Mouse (Mus musculus) limb, embryonic 13.5 days (tissue): ENCODE measurements around the gene Pdpk1. TPM values are rescaled to one million over a fixed set of nuclear protein-coding genes. Genes with fewer than 3 reads are reported as not detected.
"Not testable (repeated sequence)": the region's sequence is repeated elsewhere in the genome, so short reads cannot be mapped to it uniquely, and the experiment has no call there.

Experiments
- ATAC-seq: fragments of 200-750 bp; cut with Nextera tagmentation; 2 replicates; pipeline ENCODE4 v1.8.0; 2017; ENCODE audit warnings: low read depth, moderate number of reproducible peaks, moderate TSS enrichment; ENCODE audit not compliant: low FRiP score
- H3K27ac ChIP-seq: fragments of 300-500 bp; sonication (generic); 2 replicates; pipeline ENCODE4 v1.5.1; 2015; ENCODE audit warnings: inconsistent platforms, mild to moderate bottlenecking, moderate library complexity
- H3K27me3 ChIP-seq: fragments of 300-500 bp; sonication (generic); 2 replicates; pipeline ENCODE4 v1.6.1; 2015; ENCODE audit warnings: mild to moderate bottlenecking, inconsistent platforms
- H3K36me3 ChIP-seq: fragments of 300-500 bp; sonication (generic); 2 replicates; pipeline ENCODE4 v1.6.1; 2015; ENCODE audit warnings: inconsistent platforms, mild to moderate bottlenecking, moderate library complexity
- H3K4me1 ChIP-seq: fragments of 300-500 bp; sonication (generic); 2 replicates; pipeline ENCODE4 v1.6.1; 2015; ENCODE audit warnings: inconsistent platforms
- H3K4me2 ChIP-seq: fragments of 300-500 bp; sonication (generic); replicated peaks from 2 replicates; pipeline ENCODE4 v1.6.1; 2015; ENCODE audit warnings: inconsistent platforms, mild to moderate bottlenecking, moderate library complexity
- H3K4me3 ChIP-seq: fragments of 300-500 bp; sonication (generic); 2 replicates; pipeline ENCODE4 v1.5.1; 2015; ENCODE audit warnings: moderate library complexity, mild to moderate bottlenecking, inconsistent platforms
- H3K9ac ChIP-seq: fragments of 300-500 bp; sonication (generic); 2 replicates; pipeline ENCODE4 v1.6.1; 2015; ENCODE audit warnings: mild to moderate bottlenecking, inconsistent platforms
- H3K9me3 ChIP-seq: fragments of 300-500 bp; sonication (generic); 2 replicates; pipeline ENCODE4 v1.6.1; 2016; ENCODE audit warnings: inconsistent platforms
- WGBS: fragments of 180-500 bp; shearing (Covaris S2); methylation state at CpG from one replicate; pipeline ENCODE4 v1.1.7; 2015; 5-methylcytosine and 5-hydroxymethylcytosine counted together
- polyA plus RNA-seq: library from polyadenylated mRNA; unstranded; fragments of >200 nt; fragmentation: Nextera tagmentation; extraction: Ambion mirVana; gene quantifications from 2 replicates; pipeline ENCODE4 v1.2.1, GENCODE M21; 2015

Pdpk1 gene
- polyA plus RNA-seq, 1 experiment from 2014 or later: 37.9 TPM

GRCm38 (mm10) chr17:24105111-24105510 is 45.6 kb downstream of the Pdpk1 start:
- Histone ChIP-seq H3K4me2 (no peak overlapping the region), H3K4me1 (no peaks in the 10 kb centered on the region), H3K27me3 (no peaks in the 10 kb centered on the region), H3K36me3 (peaks cover 78% of the 10 kb centered on the region), H3K27ac (no peak overlapping the region), H3K9ac (no peak overlapping the region), H3K4me3 (no peak overlapping the region), H3K9me3 (no peaks in the 10 kb centered on the region)
- WGBS: 80% methylated on average over 2 of the region's 2 CpGs
- ATAC-seq: no peak

GRCm38 (mm10) chr17:24098354-24098753 is 52.4 kb downstream of the Pdpk1 start:
- H3K36me3 ChIP-seq: peaks cover 69% of the 10 kb centered on the region

GRCm38 (mm10) chr17:24090575-24090974 is 60.1 kb downstream of the Pdpk1 start:
- no peak for ATAC-seq
- Histone ChIP-seq H3K4me3 (no peak overlapping the region), H3K9ac (no peak overlapping the region), H3K9me3 (no peaks in the 10 kb centered on the region), H3K27ac (no peak overlapping the region), H3K4me1 (no peaks in the 10 kb centered on the region), H3K27me3 (no peaks in the 10 kb centered on the region), H3K4me2 (no peak overlapping the region), H3K36me3 (peaks cover 75% of the 10 kb centered on the region)
- WGBS: 96% methylated on average over 1 of the region's 1 CpGs

More at GRCm38 (mm10) chr17:24098354-24098753, 52.4 kb downstream of the Pdpk1 start:
- Histone ChIP-seq H3K27ac (no peak overlapping the region), H3K4me3 (no peak overlapping the region), H3K4me1 (no peaks in the 10 kb centered on the region), H3K9me3 (no peaks in the 10 kb centered on the region), H3K9ac (no peak overlapping the region), H3K4me2 (no peak overlapping the region), H3K27me3 (no peaks in the 10 kb centered on the region)
- 95% methylated on average over 4 of the region's 4 CpGs for WGBS
- no peak for ATAC-seq

GRCm38 (mm10) chr17:24086399-24086798 is 64.3 kb downstream of the Pdpk1 start:
- H3K9me3 ChIP-seq, H3K27me3 ChIP-seq, H3K9ac ChIP-seq, H3K4me1 ChIP-seq, H3K4me3 ChIP-seq, H3K4me2 ChIP-seq, H3K27ac ChIP-seq, ATAC-seq: not testable (repeated sequence)
- peaks cover 71% of the 10 kb centered on the region for H3K36me3 ChIP-seq
- 86% methylated on average over 4 of the region's 4 CpGs for WGBS

- H3K9me3 ChIP-seq: no peaks in the 10 kb centered on the region
- ATAC-seq: no peak
- H3K36me3 ChIP-seq: peaks cover 64% of the 10 kb centered on the region
These were observed 66.1 kb downstream of the Pdpk1 start for GRCm38 (mm10) chr17:24084593-24084992.

GRCm38 (mm10) chr17:24077101-24077500 is 73.6 kb downstream of the Pdpk1 start:
- WGBS: 77% methylated on average over 2 of the region's 2 CpGs
- H3K9ac ChIP-seq: no peak overlapping the region
- H3K4me3 ChIP-seq: no peak overlapping the region
- no peaks in the 10 kb centered on the region for H3K27me3 ChIP-seq
- no peaks in the 10 kb centered on the region for H3K9me3 ChIP-seq
- H3K4me1 ChIP-seq: peaks cover 5% of the 10 kb centered on the region
- H3K27ac ChIP-seq: no peak overlapping the region
- peaks cover 46% of the 10 kb centered on the region for H3K36me3 ChIP-seq
- no peak overlapping the region for H3K4me2 ChIP-seq
- ATAC-seq: no peak

More at GRCm38 (mm10) chr17:24084593-24084992, 66.1 kb downstream of the Pdpk1 start:
- H3K4me3 ChIP-seq: no peak overlapping the region
- no peak overlapping the region for H3K27ac ChIP-seq
- whole genome bisulfite sequencing: 56% methylated on average over 1 of the region's 1 CpGs
- H3K4me2 ChIP-seq: no peak overlapping the region
- H3K9ac ChIP-seq: no peak overlapping the region
- H3K27me3 ChIP-seq: no peaks in the 10 kb centered on the region
- H3K4me1 ChIP-seq: no peaks in the 10 kb centered on the region

DNA sequence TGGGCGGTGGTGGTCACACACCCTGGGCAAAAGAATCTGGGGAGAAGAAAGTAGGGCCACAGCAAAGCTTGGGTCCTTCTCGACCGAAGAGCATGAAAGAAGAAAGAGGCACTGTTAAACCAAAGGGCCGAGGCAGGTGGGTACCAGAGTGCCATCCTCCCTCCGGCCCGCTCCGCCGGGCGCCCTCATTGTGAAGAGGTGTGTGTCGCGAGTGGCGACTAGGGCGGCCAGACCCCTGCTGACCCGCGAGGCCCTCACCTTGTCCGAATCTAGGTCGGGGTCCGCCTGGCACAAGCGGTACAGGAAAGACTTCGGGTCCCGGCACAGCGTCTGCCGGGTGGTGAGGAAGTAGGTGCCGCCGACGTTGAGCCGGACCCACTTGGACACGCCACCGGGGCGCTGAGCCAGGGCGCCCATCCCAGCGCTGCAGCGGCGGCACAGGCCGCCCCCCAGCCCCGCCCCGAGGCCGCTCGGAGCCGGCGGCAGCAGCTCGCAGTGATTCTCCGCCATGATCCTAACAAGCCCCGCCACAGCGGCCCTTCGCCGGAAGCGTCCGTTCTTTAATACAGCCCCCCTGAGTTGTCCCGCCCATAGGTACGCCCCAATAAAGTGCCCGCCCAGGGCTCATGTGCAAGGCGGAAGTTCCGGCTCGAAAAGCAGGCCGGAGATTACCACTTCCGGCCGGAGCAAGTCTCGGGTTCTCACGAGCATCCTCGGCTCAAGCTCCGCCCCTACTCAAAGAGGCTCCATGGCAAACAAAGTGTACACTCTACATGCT is 77.6 kb downstream of the Pdpk1 start, which contains the start of gene Kctd5:
Gene Kctd5 (minus strand): TSS at position 567 of the 778 bp plus-strand sequence.
- WGBS: under 1% methylated on average over 61 of the region's 62 CpGs

DNA sequence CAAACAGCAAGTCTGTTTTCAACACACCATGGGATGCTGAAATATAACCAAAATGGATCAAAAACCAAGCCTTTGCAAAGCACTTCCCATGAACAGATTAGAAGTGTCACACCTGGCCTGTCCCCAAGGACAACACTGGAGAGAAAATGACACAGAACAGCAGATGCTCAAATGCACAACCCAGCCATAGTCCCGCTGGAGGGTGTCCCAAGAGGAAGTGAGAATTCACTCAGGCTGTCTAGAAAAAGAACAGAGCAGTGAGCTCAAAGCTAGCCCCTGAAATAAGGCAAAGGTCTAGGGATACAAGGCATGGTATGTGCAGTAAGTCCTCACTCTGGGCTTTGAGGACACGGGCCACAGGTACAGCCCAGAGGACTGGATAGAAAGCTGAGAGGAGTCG is 81.2 kb downstream of the Pdpk1 start:
- ATAC-seq: no peak
- H3K4me1 ChIP-seq: peaks cover 12% of the 10 kb centered on the region
- no peak overlapping the region for H3K9ac ChIP-seq
- peaks cover 29% of the 10 kb centered on the region for H3K36me3 ChIP-seq
- WGBS: 92% methylated on average over 3 of the region's 3 CpGs
- H3K4me3 ChIP-seq: no peak overlapping the region
- no peaks in the 10 kb centered on the region for H3K9me3 ChIP-seq
- no peak overlapping the region for H3K4me2 ChIP-seq
- H3K27me3 ChIP-seq: no peaks in the 10 kb centered on the region
- no peak overlapping the region for H3K27ac ChIP-seq

More for the DNA sequence above, 77.6 kb downstream of the Pdpk1 start, which contains the start of gene Kctd5:
- Histone ChIP-seq H3K27me3 (no peaks in the 10 kb centered on the region), H3K4me1 (peaks cover 12% of the 10 kb centered on the region), H3K4me2 (peak within 1 kb of the TSS; percentile 80), H3K9me3 (no peaks in the 10 kb centered on the region), H3K27ac (peak within 1 kb of the TSS; percentile 85), H3K9ac (peak within 1 kb of the TSS; percentile 96), H3K36me3 (peaks cover 29% of the 10 kb centered on the region), H3K4me3 (peak within 1 kb of the TSS; percentile 97)
- peak; percentile 96 for ATAC-seq

- peaks cover 34% of the 10 kb centered on the region for H3K36me3 ChIP-seq
- H3K4me2 ChIP-seq: no peak overlapping the region
- peaks cover 12% of the 10 kb centered on the region for H3K4me1 ChIP-seq
- no peak overlapping the region for H3K4me3 ChIP-seq
- no peak overlapping the region for H3K9ac ChIP-seq
- no peaks in the 10 kb centered on the region for H3K9me3 ChIP-seq
- WGBS: 85% methylated on average over 5 of the region's 5 CpGs
- no peaks in the 10 kb centered on the region for H3K27me3 ChIP-seq
- ATAC-seq: no peak
- H3K27ac ChIP-seq: no peak overlapping the region
These were observed 82.5 kb downstream of the Pdpk1 start for GRCm38 (mm10) chr17:24068271-24068670.

DNA sequence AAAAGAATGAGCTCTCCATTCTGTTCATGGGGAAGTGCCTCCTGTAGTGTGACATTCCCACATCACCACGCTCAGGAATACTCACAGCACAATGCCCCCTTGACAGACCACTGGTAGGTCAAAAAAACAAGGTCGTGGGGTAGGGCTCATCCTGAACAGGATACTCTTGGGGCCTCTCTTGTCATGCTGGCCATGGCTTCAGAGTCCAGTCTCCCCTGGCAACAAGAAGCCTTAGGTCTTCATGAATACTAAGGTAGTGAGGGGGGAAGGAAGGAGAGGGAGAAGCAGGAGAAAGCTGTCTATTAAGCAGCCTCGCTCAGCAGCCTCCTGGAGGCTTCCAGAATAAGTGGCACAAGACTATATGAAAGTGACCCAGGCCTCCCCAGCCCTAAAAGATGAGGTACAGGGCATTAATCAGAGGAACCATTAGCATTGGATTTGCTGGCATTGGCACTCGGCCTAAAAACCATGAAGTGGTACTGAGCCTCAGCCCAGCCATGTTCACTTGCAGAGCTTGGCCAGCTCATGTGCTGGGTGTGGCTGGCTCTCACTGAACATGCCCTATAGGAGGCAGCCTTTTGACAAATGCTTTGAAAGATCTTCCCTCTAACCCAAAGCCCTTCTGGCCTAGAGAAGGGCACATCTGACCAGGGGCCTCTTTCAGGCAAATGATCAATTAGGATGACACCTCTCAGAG is 88.1 kb downstream of the Pdpk1 start:
- WGBS: 91% methylated on average over 4 of the region's 4 CpGs

DNA sequence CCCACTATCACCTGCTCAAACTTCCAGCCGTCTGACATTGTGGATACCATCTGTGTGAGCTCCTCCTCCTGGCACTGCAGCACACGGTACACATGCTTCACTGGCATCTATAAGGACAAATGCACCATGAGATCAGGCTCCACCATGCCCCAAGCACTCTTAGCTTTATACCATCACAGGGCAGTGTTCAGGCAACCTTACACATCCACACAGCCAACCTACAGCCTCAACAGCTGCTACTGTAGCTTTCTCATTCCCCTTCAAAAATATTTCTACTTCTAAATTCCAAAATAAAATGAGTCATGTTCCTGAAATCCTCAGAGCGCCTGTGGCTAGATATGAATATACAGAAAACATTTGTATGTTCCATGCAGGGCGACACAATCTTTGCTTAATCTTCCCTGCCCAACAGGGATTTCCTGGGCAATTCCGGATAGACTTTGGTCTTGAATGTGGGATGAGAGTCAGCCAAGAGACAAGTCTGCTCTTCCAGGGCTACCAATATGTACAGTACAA is 92.9 kb downstream of the Pdpk1 start:
- 89% methylated on average over 5 of the region's 5 CpGs for WGBS

More for the DNA sequence above, 88.1 kb downstream of the Pdpk1 start:
- Histone ChIP-seq H3K9me3 (no peaks in the 10 kb centered on the region), H3K9ac (no peak overlapping the region), H3K4me1 (no peaks in the 10 kb centered on the region), H3K4me2 (no peak overlapping the region), H3K27me3 (no peaks in the 10 kb centered on the region), H3K27ac (no peak overlapping the region), H3K4me3 (no peak overlapping the region), H3K36me3 (peaks cover 65% of the 10 kb centered on the region)
- no peak for ATAC-seq

More for the DNA sequence above, 92.9 kb downstream of the Pdpk1 start:
- Histone ChIP-seq H3K9ac (no peak overlapping the region), H3K27ac (no peak overlapping the region), H3K4me1 (no peaks in the 10 kb centered on the region), H3K9me3 (no peaks in the 10 kb centered on the region), H3K4me2 (no peak overlapping the region), H3K36me3 (peaks cover 91% of the 10 kb centered on the region), H3K27me3 (no peaks in the 10 kb centered on the region), H3K4me3 (no peak overlapping the region)
- ATAC-seq: no peak
